Mouse (Mus musculus): ENCODE measurements around the gene Scube3.
A peak's percentile ranks its signal among the peaks of the same experiment; 100 is the strongest.
"Not testable (repeated sequence)": the region's sequence is repeated elsewhere in the genome, so short reads cannot be mapped to it uniquely, and the experiment has no call there.

Gene Scube3

GRCm38 (mm10) chr17:28217721-28218649 is 76.0 kb downstream of the Scube3 start:
- Histone ChIP-seq H3K4me3 (replicated peaks; ENCODE audit: low read length) (peak overlapping the region; percentile 63), H3K27me3 (ENCODE audit: insufficient read depth, low read length) (no peaks in the 10 kb centered on the region), H3K36me3 (ENCODE audit: insufficient read depth, low read length) (peaks cover 25% of the 10 kb centered on the region), H3K9me3 (ENCODE audit: low read length) (no peaks in the 10 kb centered on the region), H3K4me1 (replicated peaks; ENCODE audit: low read depth, low read length) (peaks cover 80% of the 10 kb centered on the region)
- TF ChIP-seq CTCF (conservative IDR thresholded peaks at IDR 0.05; ENCODE audit: low read length) (no peak), NANOG (IDR thresholded peaks at IDR 0.05; ENCODE audit: borderline replicate concordance, low read length) (peak; percentile 92), POU5F1 (IDR thresholded peaks at IDR 0.05; ENCODE audit: borderline replicate concordance, low read length) (no peak)

GRCm38 (mm10) chr17:28222463-28222862 is 80.5 kb downstream of the Scube3 start:
- H3K27me3 ChIP-seq (ENCODE audit: insufficient read depth, low read length); H3K9me3 ChIP-seq (ENCODE audit: low read length): not testable (repeated sequence)
- H3K4me3 ChIP-seq (replicated peaks; ENCODE audit: low read length) = peak overlapping the region; percentile 55
- peaks cover 80% of the 10 kb centered on the region for H3K4me1 ChIP-seq (replicated peaks; ENCODE audit: low read depth, low read length)
- peaks cover 37% of the 10 kb centered on the region for H3K36me3 ChIP-seq (ENCODE audit: insufficient read depth, low read length)

- H3K4me1 ChIP-seq (replicated peaks; ENCODE audit: low read depth, low read length) = peaks cover 81% of the 10 kb centered on the region
- H3K27me3 ChIP-seq (ENCODE audit: insufficient read depth, low read length) = no peaks in the 10 kb centered on the region
- H3K36me3 ChIP-seq (ENCODE audit: insufficient read depth, low read length) = peaks cover 50% of the 10 kb centered on the region
- H3K4me3 ChIP-seq (replicated peaks; ENCODE audit: low read length) = peak overlapping the region; percentile 86
- no peak for TF ChIP-seq POU5F1 (IDR thresholded peaks at IDR 0.05; ENCODE audit: borderline replicate concordance, low read length)
- TF ChIP-seq CTCF (conservative IDR thresholded peaks at IDR 0.05; ENCODE audit: low read length) = no peak
- TF ChIP-seq NANOG (IDR thresholded peaks at IDR 0.05; ENCODE audit: borderline replicate concordance, low read length) = no peak
- H3K9me3 ChIP-seq (ENCODE audit: low read length) = no peaks in the 10 kb centered on the region
Measured at GRCm38 (mm10) chr17:28223561-28224391, 81.8 kb downstream of the Scube3 start.

All from E14TG2a.4 (cell line).